Mouse (Mus musculus) forebrain, postnatal 0 days (tissue): Measurements from ENCODE around the gene Ppm1e. TPM values are rescaled to one million over a fixed set of nuclear protein-coding genes. Genes with fewer than 3 reads are reported as not detected.

Source experiments
- ATAC-seq: fragments of 200-750 bp; cut with Nextera tagmentation; 2 replicates; pipeline ENCODE4 v1.8.0; 2017; ENCODE audit warnings: mild to moderate bottlenecking, moderate library complexity
- DNase-seq: peaks from one replicate; pipeline ENCODE4 v3.0.0-alpha.2; 2015
- H3K27ac ChIP-seq: fragments of 300-500 bp; sonication (generic); 2 replicates; pipeline ENCODE4 v1.5.1; 2014; ENCODE audit warnings: low read depth, mild to moderate bottlenecking, antibody characterized with exemption, low read length, moderate library complexity, mixed read lengths
- H3K27me3 ChIP-seq: fragments of 300-500 bp; sonication (generic); 2 replicates; pipeline ENCODE4 v1.6.1; 2014; ENCODE audit warnings: mild to moderate bottlenecking, low read length, mixed read lengths; ENCODE audit not compliant: insufficient read depth
- H3K36me3 ChIP-seq: fragments of 300-500 bp; sonication (generic); 2 replicates; pipeline ENCODE4 v1.6.1; 2014; ENCODE audit warnings: mild to moderate bottlenecking, moderate library complexity; ENCODE audit not compliant: insufficient read depth
- H3K4me1 ChIP-seq: fragments of 300-500 bp; sonication (generic); 2 replicates; pipeline ENCODE4 v1.6.1; 2014; ENCODE audit warnings: antibody characterized with exemption; ENCODE audit not compliant: insufficient read depth
- H3K4me2 ChIP-seq: fragments of 300-500 bp; sonication (generic); 2 replicates; pipeline ENCODE4 v1.6.1; 2014; ENCODE audit warnings: low read depth, mild to moderate bottlenecking, moderate library complexity
- H3K4me3 ChIP-seq: fragments of 300-500 bp; sonication (generic); 2 replicates; pipeline ENCODE4 v1.5.1; 2014; ENCODE audit warnings: low read depth, low read length, mixed read lengths
- H3K9ac ChIP-seq: fragments of 300-500 bp; sonication (generic); 2 replicates; pipeline ENCODE4 v1.6.1; 2014; ENCODE audit warnings: mild to moderate bottlenecking
- H3K9me3 ChIP-seq: fragments of 300-500 bp; sonication (generic); 2 replicates; pipeline ENCODE4 v1.6.1; 2016; ENCODE audit warnings: low read length
- CTCF ChIP-seq: sonication (generic); IDR thresholded peaks from 2 replicates; pipeline ENCODE4 v1.5.1; 2016; ENCODE audit warnings: antibody characterized with exemption, control low read depth, low read depth
- WGBS: fragments of 180-500 bp; shearing (Covaris S2); extraction: QIAGEN DNeasy Blood & Tissue Kit; methylation state at CpG from one replicate; pipeline ENCODE4 v1.1.7; 2014; 5-methylcytosine and 5-hydroxymethylcytosine counted together
- polyA plus RNA-seq: library from polyadenylated mRNA; unstranded; fragments of >200 nt; fragmentation: Nextera tagmentation; extraction: Ambion mirVana; gene quantifications from 2 replicates; pipeline ENCODE4 v1.2.1, GENCODE M21; 2015
- total RNA-seq: library from RNA; depleted of rRNA; stranded (reverse); fragments of >200 nt; gene quantifications from 2 replicates; pipeline ENCODE4 v1.2.3, GENCODE M21; 2014

The Ppm1e gene
- total and polyA plus RNA-seq, 2 experiments from 2014 or later: 18.9 to 85.0 TPM

GRCm38 (mm10) chr11:87384551-87384950 lies 25.7 kb upstream of the Ppm1e start:
- no peak for TF ChIP-seq CTCF
- WGBS: 95% methylated on average over 4 of the region's 4 CpGs

GRCm38 (mm10) chr11:87367865-87368580 lies 9.2 kb upstream of the Ppm1e start:
- Histone ChIP-seq H3K27me3 (no peaks in the 10 kb centered on the region), H3K4me3 (no peak overlapping the region), H3K27ac (no peak overlapping the region), H3K9ac (no peak overlapping the region), H3K36me3 (no peaks in the 10 kb centered on the region), H3K4me2 (no peak overlapping the region), H3K4me1 (no peaks in the 10 kb centered on the region), H3K9me3 (no peaks in the 10 kb centered on the region)
- TF ChIP-seq CTCF: no peak
- WGBS: 55% methylated on average over 9 of the region's 9 CpGs
- DNase-seq (peak; percentile 21), ATAC-seq (no peak)

More at GRCm38 (mm10) chr11:87384551-87384950, 25.7 kb upstream of the Ppm1e start:
- DNase-seq (no peak), ATAC-seq (no peak)
- Histone ChIP-seq H3K4me2 (no peak overlapping the region), H3K4me3 (no peak overlapping the region), H3K9ac (no peak overlapping the region), H3K36me3 (no peaks in the 10 kb centered on the region), H3K27ac (no peak overlapping the region), H3K4me1 (no peaks in the 10 kb centered on the region), H3K27me3 (no peaks in the 10 kb centered on the region), H3K9me3 (no peaks in the 10 kb centered on the region)

GRCm38 (mm10) chr11:87367061-87367460 lies 8.2 kb upstream of the Ppm1e start:
- H3K4me2 ChIP-seq: no peak overlapping the region
- H3K36me3 ChIP-seq: no peaks in the 10 kb centered on the region
- H3K4me3 ChIP-seq: no peak overlapping the region
- no peak overlapping the region for H3K27ac ChIP-seq
- H3K27me3 ChIP-seq: no peaks in the 10 kb centered on the region
- DNase-seq (no peak), ATAC-seq (no peak)
- no peak for TF ChIP-seq CTCF
- no peak overlapping the region for H3K9ac ChIP-seq
- H3K9me3 ChIP-seq: no peaks in the 10 kb centered on the region
- no peaks in the 10 kb centered on the region for H3K4me1 ChIP-seq
- WGBS: 84% methylated on average over 7 of the region's 7 CpGs

- no peak overlapping the region for H3K4me3 ChIP-seq
- H3K4me2 ChIP-seq: no peak overlapping the region
- DNase-seq (no peak), ATAC-seq (no peak)
- no peak overlapping the region for H3K9ac ChIP-seq
- H3K9me3 ChIP-seq: no peaks in the 10 kb centered on the region
- 94% methylated on average over 5 of the region's 5 CpGs for WGBS
- H3K27ac ChIP-seq: no peak overlapping the region
- H3K36me3 ChIP-seq: no peaks in the 10 kb centered on the region
- no peak for TF ChIP-seq CTCF
- no peaks in the 10 kb centered on the region for H3K27me3 ChIP-seq
- H3K4me1 ChIP-seq: no peaks in the 10 kb centered on the region
These were observed 6.3 kb upstream of the Ppm1e start for GRCm38 (mm10) chr11:87365120-87365519.

GRCm38 (mm10) chr11:87359262-87359612 lies 414 bp upstream of the Ppm1e start:
- TF ChIP-seq CTCF: no peak
- Histone ChIP-seq H3K9me3 (no peaks in the 10 kb centered on the region), H3K27me3 (no peaks in the 10 kb centered on the region), H3K4me3 (peak overlapping the region; percentile 74), H3K36me3 (no peaks in the 10 kb centered on the region), H3K27ac (peak overlapping the region; percentile 64), H3K9ac (peak overlapping the region; percentile 71; the same call in 1 of the 2 replicates), H3K4me1 (no peaks in the 10 kb centered on the region; the same call in 1 of the 2 replicates), H3K4me2 (peak overlapping the region; percentile 64)
- ATAC-seq (no peak), DNase-seq (no peak)
- WGBS: 11% methylated on average over 10 of the region's 10 CpGs

- peak overlapping the region; percentile 71 for H3K9ac ChIP-seq
- H3K9me3 ChIP-seq: no peaks in the 10 kb centered on the region
- H3K36me3 ChIP-seq: no peaks in the 10 kb centered on the region
- 4% methylated on average over 31 of the region's 31 CpGs for WGBS
- peak overlapping the region; percentile 64 for H3K4me2 ChIP-seq
- DNase-seq: peak; percentile 65
- no peak for TF ChIP-seq CTCF
- peak overlapping the region; percentile 74 for H3K4me3 ChIP-seq
- H3K27me3 ChIP-seq: no peaks in the 10 kb centered on the region
- H3K4me1 ChIP-seq: no peaks in the 10 kb centered on the region; the same call in 1 of the 2 replicates
- peak overlapping the region; percentile 90 for H3K27ac ChIP-seq
- peak; percentile 9; the same call in 1 of the 2 replicates for ATAC-seq
These were observed 1.2 kb downstream of the Ppm1e start for GRCm38 (mm10) chr11:87357317-87358300.
